Comparison of ENCODE assay signal across 8 mouse cellular contexts in the genomic region with DNA sequence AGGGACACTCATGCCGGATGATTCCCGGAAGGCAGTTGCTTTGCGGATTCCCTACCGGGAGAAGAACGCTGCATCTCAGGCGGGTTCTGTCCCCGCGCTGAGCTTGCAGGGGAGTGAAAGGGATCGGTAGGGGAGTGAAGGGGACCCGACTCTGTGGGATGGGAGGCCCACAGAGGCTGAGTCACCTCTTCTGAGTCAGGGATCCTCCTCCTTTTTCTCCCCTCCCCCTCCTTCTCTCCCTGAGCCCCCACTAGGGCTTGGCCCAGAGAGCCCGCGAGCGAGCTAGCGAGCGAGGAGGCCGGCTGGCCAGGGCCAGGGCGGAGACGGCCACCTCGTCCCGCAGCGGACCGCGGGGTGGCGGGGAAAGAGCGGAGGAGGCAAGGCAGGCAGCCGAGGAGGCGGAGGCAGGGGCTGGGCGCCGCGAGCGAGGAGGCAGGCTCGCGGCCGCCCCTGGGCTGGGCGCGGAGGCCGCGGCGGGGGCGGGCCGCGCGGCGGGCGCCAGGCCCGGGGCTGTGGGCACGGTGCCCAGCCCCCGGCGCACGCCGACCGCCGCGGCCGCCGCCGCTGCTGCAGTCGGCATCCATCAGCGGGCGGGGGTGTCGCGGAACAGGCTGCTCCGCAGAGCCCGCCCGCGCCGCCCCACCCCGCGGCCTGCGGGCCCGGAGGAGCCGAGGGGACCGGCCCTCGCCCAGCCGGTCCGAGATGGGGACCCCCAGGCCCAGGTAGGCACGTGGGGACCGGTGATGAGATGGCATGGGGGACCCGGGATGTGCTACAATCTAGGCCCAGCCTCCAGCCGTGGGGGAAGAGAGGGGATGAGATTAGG. TPM values are rescaled to one million over a fixed set of nuclear protein-coding genes. Genes with fewer than 3 reads are reported as not detected.
DNase-seq lines count a peak whose midpoint lies in the region; ATAC-seq and TF ChIP-seq lines count a peak whose summit lies in the region.

No protein-coding gene starts in this region.

- CTCF ChIA-PET in Patski (lab: Charles Lee) = no interaction called here

- no peak for TF ChIP-seq CTCF in Patski (IDR thresholded peaks at IDR 0.05)
- TF ChIP-seq CTCF in forebrain, postnatal 0 days (IDR thresholded peaks at IDR 0.05; ENCODE audit: low read depth) = peak; percentile 19; the same call in 1 of the 2 replicates

- H3K9me3 ChIP-seq in forebrain, postnatal 0 days (ENCODE audit: low read length) = no peaks in the 10 kb centered on the region
- H3K9me3 ChIP-seq in hindbrain, embryonic 12.5 days (replicated peaks) = no peaks in the 10 kb centered on the region

- peak overlapping the region; percentile 96 for H3K4me2 ChIP-seq in forebrain, postnatal 0 days (ENCODE audit: low read depth)
- peak overlapping the region; percentile 85 for H3K4me2 ChIP-seq in hindbrain, embryonic 12.5 days (replicated peaks)

- peak; percentile 73 for ATAC-seq in Patski
- peak; percentile 79 for ATAC-seq in forebrain, postnatal 0 days
- ATAC-seq in hindbrain, embryonic 12.5 days (ENCODE audit: low FRiP score) = peak; percentile 79

- peak overlapping the region; percentile 88 for H3K27ac ChIP-seq in forebrain, postnatal 0 days (ENCODE audit: low read depth, low read length)
- H3K27ac ChIP-seq in hindbrain, embryonic 12.5 days = peak overlapping the region; percentile 65

- POLR2A ChIA-PET in Patski (lab: Charles Lee) = interaction anchor here (0.7 kb wide), 1 partner anchor 16 kb away, joined by 3 read pairs; no protein-coding TSS in a partner anchor

- peak overlapping the region; percentile 68 for H3K4me3 ChIP-seq in forebrain, postnatal 0 days (ENCODE audit: low read depth, low read length)
- peak overlapping the region; percentile 59 for H3K4me3 ChIP-seq in hindbrain, embryonic 12.5 days

- H3K27me3 ChIP-seq in Patski = no peaks in the 10 kb centered on the region
- H3K27me3 ChIP-seq in forebrain, postnatal 0 days (ENCODE audit: insufficient read depth, low read length) = no peaks in the 10 kb centered on the region
- H3K27me3 ChIP-seq in hindbrain, embryonic 12.5 days = no peaks in the 10 kb centered on the region

- H3K9ac ChIP-seq in forebrain, postnatal 0 days = peak overlapping the region; percentile 88
- H3K9ac ChIP-seq in hindbrain, embryonic 12.5 days = peak overlapping the region; percentile 91

- DNase-seq in Patski (ENCODE audit: low read depth, low spot score) = no peak
- DNase-seq in cerebellum, adult 11-12 months = peak; percentile 86
- peak; percentile 78 for DNase-seq in forebrain, postnatal 0 days
- DNase-seq in layer of hippocampus, postnatal 36 days = peak; percentile 73 to 74
- DNase-seq in lung, postnatal 10 days = peak; percentile 72
- DNase-seq in ovary, postnatal 14 days (ENCODE audit: low spot score) = peak; percentile 68
- DNase-seq in urinary bladder, postnatal 36 days (ENCODE audit: low spot score in 2 of 2) = peak; percentile 62 to 79

- WGBS in forebrain, postnatal 0 days = 1% methylated on average over 59 of the region's 80 CpGs
- WGBS in hindbrain, embryonic 12.5 days = under 1% methylated on average over 45 of the region's 80 CpGs

- peaks cover 15% of the 10 kb centered on the region for H3K4me1 ChIP-seq in forebrain, postnatal 0 days (ENCODE audit: insufficient read depth)
- H3K4me1 ChIP-seq in hindbrain, embryonic 12.5 days = peaks cover 38% of the 10 kb centered on the region

- H3K36me3 ChIP-seq in forebrain, postnatal 0 days (ENCODE audit: insufficient read depth) = no peaks in the 10 kb centered on the region
- H3K36me3 ChIP-seq in hindbrain, embryonic 12.5 days = no peaks in the 10 kb centered on the region

- in situ Hi-C loops in Patski (cut with MboI; ENCODE audit: low pct_unique_long_range_greater_than_20kb) = no loop called here

RNA-seq across cellular contexts. Expression of gene Epb41l1, which starts 54.8 kb away (rescaled TPM):
- 39.7 TPM for polyA plus RNA-seq in Patski (2021)
- 169 and 211 TPM in 2 replicates for total RNA-seq in forebrain, postnatal 0 days (2014; rRNA removed)
- polyA plus RNA-seq in forebrain, postnatal 0 days (2015; fragmentation: Nextera tagmentation; extraction: Ambion mirVana) = 7.0 and 10.0 TPM in 2 replicates
- polyA plus RNA-seq in hindbrain, embryonic 12.5 days (2016; fragmentation: Nextera tagmentation; extraction: Ambion mirVana) = 6.1 and 7.1 TPM in 2 replicates
- 100 to 1,000 TPM; 317 to 355 TPM for total RNA-seq in layer of hippocampus, postnatal 36 days (2021)
